Mouse (Mus musculus) liver, adult 2 months (tissue): ENCODE results near the gene Prdm8.

ENCODE experiments used
- CTCF ChIP-seq: fragments of 200-500 bp; IDR thresholded peaks from 2 replicates; pipeline ENCODE4 v1.5.1; 2011; ENCODE audit warnings: low read depth, low read length, control low read depth
- POLR2A ChIP-seq: fragments of 200-500 bp; IDR thresholded peaks from 2 replicates; pipeline ENCODE4 v1.6.1; 2011; ENCODE audit warnings: low read length, control low read depth; ENCODE audit not compliant: insufficient read depth; ENCODE audit errors: extremely low read depth

DNA sequence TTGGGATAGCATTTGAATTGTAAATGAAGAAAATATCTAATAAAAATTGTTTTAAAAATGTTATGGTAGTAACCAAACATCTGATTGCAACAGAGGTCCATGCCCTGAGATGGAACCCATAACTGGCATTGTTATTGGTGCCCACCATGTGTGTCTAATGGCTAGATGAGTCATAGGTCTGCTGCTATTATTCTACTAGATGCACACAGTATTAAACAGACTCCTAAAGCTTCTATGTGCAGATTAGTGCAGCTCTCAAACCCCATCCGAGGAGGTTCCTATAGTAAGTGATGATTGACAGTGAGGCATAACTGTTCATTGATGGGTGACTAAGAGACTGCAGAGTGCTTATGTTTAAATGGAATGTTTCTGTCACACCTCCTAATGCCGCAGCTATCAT lies 59.7 kb downstream of the Prdm8 start:
- TF ChIP-seq CTCF: no peak
- no peak for TF ChIP-seq POLR2A
